Mouse (Mus musculus) heart, postnatal 4 days (tissue): ENCODE data around the gene Tbc1d15. TPM values are rescaled to one million over a fixed set of nuclear protein-coding genes. Genes with fewer than 3 reads are reported as not detected.

ENCODE experiments used
- total RNA-seq, 2 experiments: library from RNA; stranded (reverse); gene quantifications; 2 replicates each; pipeline ENCODE4 v1.2.3; 2021

The Tbc1d15 gene
- total RNA-seq, 2 experiments from 2014 or later: 42.6 to 44.5 TPM

Other genes with a start within 250 kb of the Tbc1d15 start
- not detected for gene Tph2, start 66.4 kb downstream of the Tbc1d15 start, total RNA-seq
- gene Rab21, start 64.1 kb upstream of the Tbc1d15 start, total RNA-seq: 10 to 100 TPM; 57.3 to 58.2 TPM
- 10 to 100 TPM; 17.5 to 17.6 TPM for gene Tmem19, start 111.0 kb upstream of the Tbc1d15 start, total RNA-seq
- 1 to 10 TPM; 4.5 to 6.7 TPM for gene Thap2, start 133.0 kb upstream of the Tbc1d15 start, total RNA-seq
- 10 to 100 TPM; 23.1 to 23.5 TPM for gene Zfc3h1, start 133.5 kb upstream of the Tbc1d15 start, total RNA-seq